Mouse (Mus musculus): Measurements from ENCODE around the gene Nhsl1.

Gene Nhsl1

DNA sequence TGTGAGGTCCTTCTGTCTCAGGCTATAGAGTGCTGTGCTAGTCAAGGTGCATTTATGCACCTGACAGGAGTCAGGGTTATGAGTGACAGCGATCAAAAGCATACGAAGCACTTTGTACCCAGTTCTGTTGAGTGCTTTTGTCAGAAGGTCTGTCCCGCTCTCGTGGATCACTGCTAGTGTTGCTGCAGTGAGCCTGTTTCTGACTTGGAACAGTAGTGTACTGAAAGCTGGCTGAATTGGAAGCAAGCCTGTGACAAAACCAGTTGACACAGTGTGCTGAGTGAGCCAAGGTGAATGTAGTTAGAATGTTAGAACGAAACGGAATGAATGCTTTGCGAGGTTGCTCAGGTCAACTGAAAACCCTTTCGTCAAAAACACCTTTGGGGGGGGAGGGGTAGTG is 82.2 kb downstream of the Nhsl1 start:
- DNase-seq (ENCODE audit: low read depth, low spot score): no peak

DNA sequence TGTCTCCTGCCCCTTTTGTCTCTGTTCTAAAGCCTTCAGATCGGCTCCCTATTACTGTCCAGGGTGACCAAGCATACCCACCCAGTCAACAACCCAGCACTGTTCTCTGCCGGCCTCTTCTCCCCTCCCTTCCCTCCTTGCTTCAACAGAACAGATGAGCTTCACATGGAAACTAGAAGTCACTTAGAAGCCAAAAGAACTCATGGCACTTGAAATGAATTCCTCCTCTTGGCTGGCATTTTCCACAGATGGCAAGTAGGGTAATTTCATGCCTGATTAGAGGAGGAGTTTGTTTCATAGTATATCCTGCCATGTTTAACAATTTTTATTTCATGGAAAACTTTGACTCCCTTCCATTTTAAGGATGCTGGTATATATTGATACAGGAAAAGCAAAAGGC is 85.2 kb downstream of the Nhsl1 start:
- no peak for DNase-seq (ENCODE audit: low read depth, low spot score)

DNA sequence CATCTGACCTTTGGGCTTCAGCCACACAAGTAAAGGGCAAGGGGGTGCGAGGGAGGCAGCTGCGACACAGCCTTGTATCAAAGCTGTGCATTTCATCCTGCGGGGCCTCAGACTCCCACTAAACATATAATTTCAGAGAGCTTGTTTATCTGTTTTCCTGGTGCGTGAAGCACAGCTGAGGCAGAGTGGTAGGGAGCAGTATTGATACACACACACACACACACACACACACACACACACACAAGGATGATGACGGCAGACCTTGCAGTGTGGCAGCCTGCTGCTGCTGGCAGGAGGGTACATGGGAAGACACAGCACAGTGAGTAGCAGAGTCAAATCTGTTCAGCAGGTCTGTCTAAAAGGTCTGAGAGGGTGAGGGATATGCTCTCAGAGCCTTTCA is 85.9 kb downstream of the Nhsl1 start:
- no peak for DNase-seq (ENCODE audit: low read depth, low spot score)

- DNase-seq (ENCODE audit: low read depth, low spot score): peak; percentile 90
These were observed 88.5 kb downstream of the Nhsl1 start for GRCm38 (mm10) chr10:18407062-18407830.

DNA sequence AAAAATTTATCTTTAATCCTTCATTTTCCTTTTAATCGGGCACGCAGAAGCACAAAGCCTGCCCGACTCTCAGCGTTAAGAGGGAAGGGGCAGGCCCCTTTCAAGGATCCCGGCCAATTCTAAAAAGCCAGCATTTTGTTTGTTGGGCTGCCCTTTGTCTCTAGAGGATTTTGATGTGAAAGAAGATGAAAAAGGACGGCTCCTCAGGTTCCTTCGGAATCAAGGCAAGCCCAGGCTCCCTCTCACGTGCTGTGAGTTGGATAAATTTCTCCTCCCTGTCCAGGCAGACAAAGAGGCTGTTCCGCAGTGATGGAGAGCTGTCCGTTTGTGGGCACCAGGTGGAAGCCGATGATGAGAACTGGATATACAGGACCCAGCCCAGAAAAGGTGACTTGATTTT is 89.3 kb downstream of the Nhsl1 start:
- DNase-seq (ENCODE audit: low read depth, low spot score): no peak

- DNase-seq (ENCODE audit: low read depth, low spot score): no peak
These were observed 89.8 kb downstream of the Nhsl1 start for GRCm38 (mm10) chr10:18408635-18409034.

DNA sequence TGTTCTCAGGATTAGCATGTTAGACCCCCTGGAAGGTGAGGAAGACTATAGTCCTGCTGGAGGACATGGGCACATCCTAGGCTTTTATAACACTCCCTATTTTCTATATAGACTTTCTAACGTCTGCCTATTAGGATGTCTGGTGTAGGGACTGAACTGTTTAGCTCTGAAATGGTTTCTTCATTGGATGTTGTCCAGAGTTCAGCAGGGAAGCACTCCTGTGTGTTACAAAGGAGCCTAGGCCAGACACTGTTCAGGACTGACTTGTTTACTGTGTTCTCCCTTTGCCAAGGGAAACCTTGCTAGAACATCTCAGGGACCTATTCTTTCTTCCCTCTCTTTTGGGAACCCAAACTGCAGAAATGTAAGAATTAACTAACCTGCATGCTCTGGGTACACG is 90.3 kb downstream of the Nhsl1 start:
- DNase-seq (ENCODE audit: low read depth, low spot score): no peak

DNA sequence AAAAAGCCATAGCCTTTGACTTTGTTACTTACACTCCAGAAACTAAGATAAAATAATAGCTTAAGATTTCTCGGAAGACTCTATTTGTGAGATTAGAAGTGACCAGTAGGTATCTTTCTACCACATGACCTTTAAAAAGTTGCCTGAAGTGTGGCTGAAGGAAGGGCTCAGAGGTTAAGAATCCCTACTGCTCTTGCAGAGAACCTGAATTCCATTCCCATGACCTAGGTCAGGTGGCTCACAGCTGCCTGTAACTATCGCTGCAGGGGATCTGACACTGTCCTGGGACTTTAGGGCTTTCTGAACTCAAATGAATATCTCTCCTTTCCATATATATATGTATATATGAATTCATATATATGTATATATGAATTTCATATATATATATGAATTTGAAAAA is 92.5 kb downstream of the Nhsl1 start:
- no peak for DNase-seq (ENCODE audit: low read depth, low spot score)

DNA sequence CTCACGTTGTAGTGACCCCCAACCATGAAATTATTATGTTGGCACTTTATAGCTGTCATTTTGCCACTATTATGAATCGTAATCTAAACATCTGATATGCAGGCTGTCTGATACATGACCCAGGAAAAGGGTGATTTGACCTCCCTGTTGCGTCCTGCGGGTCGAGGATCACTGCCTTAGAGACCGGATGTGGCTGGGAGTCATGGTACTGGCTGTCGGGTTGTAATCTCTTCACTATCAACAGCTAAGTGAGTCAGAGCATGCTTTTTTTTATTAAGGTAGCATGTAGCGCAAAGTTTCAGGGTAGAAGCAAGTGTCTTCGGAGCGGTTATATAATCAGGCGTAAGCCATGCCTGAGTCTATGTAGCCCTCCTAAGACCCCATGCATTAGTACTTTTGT is 97.2 kb downstream of the Nhsl1 start:
- DNase-seq (ENCODE audit: low read depth, low spot score): no peak

DNA sequence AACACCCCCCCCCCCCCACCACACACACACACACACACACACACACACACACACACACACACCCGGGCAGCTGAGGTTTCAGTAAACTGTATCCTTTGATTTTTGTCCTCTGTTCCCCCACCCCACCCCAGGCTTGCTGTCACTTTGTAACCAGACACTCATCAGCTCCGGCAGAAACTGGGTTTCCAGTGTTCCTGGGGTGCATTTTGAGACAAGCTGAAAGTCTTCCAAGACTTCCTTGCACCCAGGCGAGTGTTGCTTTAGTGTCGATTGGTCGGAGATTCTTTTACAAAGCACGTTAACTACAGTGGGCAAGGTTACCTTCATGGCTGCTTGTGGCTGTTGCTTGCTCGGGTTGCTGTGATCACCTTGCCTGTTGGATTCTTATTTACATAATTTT is 99.4 kb downstream of the Nhsl1 start:
- DNase-seq (ENCODE audit: low read depth, low spot score): peak; percentile 78

DNA sequence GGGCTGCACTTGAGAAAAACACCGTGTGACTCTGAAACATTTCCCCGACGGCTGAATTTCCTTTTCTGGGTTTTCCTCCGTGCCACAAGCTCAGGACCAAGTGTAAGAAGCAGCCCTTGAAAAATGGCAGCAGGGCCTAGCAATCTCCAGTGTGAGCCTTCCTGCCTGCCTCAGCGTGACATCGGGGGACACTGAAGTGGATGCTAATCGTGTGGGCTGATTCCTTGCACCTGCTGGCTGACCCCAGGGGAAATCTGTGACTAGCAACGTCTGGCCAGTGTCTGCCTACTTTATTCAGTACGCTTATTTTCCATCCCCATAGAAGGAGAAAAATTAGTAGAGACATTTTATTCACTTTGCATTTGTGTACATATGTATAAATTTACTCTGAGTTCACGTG is 100.7 kb downstream of the Nhsl1 start:
- no peak for DNase-seq (ENCODE audit: low read depth, low spot score)

DNA sequence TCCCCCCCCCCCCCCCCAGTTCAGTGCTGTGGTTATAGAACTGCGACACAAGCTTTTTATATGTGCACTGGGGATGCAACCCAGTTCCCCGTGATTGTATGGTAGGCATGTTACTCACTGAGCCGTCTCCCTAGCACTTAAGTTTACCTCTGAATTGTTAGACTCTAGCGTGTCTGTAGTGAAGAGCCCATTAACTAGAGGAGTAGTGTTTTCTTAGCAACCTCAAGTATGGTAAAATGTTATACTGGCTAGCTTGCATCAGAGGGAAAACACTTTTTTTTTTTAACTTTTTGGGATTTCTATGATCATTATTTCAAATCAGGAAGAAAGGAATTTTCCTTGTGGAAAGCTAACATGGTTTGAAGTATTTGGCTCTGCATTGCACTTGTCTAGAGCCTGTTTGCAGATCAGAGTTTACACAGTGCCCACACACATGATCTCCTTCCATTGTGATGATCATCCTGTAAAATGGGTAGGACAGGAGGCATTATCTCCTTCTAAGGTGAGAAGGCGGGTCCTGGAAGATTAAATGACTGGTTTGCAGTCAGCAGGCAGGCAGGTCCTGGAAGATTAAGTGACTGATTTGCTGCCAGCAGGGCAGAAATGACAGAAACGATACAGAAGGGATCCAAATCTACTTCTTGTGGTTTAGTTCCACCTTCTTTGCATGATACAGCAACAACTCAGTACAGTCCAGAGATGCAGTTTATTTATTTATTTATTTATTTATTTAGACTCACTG is 101.6 kb downstream of the Nhsl1 start:
- peak; percentile 59 for DNase-seq (ENCODE audit: low read depth, low spot score)

DNA sequence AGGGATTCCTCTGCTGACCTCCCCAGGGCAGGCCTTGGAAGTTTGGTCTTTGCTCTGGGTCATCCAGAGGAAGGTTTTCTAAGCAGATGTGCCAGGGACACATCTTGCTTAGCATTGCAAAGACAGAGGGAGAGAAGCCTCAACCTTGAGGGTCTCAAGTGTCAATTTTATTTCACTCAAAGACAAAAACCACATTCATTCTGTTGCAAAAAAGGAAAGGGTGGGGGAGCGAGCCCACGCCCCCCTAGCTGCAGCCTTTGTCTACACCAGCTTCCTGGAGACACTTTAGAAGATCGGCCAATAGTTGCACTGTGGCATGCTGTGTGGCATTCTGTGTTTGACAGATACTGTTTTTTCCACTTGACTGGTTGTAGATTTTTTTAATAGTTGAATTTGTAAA is 104.2 kb downstream of the Nhsl1 start:
- peak; percentile 89 for DNase-seq (ENCODE audit: low read depth, low spot score)

- no peak for DNase-seq (ENCODE audit: low read depth, low spot score)
These were observed 104.8 kb downstream of the Nhsl1 start for GRCm38 (mm10) chr10:18423557-18423956.

DNA sequence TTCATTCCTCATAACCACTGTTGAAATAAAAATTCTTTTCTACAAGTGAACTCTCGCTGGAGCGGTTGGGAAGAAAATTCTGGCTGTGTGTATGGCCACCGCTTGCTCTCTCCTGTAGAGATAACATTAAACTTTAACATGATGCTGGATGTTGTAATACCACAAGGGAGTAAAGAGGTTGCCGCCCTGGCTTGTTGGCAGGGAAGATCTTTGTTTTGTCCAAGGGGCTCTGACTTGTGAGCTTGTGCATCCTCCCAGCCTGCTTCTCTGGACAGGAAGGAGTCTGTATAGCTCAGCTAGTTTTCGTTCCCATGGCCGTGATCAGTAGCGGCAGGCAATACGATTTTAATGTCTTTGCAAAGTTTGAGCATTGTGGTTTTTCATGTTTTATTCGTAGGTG is 109.1 kb downstream of the Nhsl1 start:
- no peak for DNase-seq (ENCODE audit: low read depth, low spot score)

DNA sequence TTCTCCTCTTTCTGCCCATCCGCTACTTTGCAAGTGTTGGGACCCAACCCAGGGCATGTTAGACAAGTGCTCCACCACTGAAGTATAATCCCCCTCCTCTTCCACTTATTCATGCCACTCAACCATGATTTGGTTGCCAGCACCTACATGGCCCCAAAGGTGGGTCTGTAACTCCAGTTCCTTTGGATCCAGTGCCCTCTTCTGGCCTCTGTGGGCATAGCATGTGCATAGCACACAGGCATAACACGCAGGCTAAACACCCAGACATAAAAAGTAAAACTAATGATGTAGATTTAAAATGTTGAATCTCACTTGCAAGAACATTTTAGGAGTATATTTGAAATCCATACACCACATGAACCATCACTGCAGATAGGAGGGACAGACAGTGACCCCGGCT is 110.7 kb downstream of the Nhsl1 start:
- DNase-seq (ENCODE audit: low read depth, low spot score): peak; percentile 58

DNA sequence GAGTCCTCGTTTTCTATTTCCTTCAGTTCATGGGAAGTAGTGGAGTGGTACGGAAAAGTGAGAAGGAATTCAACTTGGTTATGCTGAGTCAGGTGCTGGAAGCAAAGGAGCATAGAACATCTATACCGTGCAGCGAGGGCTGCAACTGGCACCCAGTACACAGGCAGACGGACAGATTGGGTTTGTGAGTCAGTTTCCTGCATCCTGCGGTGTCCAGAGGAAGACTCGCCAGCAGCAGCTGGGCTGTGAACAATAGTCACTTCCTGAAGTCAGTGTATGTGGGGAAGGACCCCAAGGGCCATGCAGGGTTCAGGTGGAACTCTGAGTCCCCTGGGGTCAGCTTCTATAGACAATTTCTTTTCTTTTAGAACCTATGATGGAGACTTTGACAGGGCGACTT is 111.4 kb downstream of the Nhsl1 start:
- DNase-seq (ENCODE audit: low read depth, low spot score): no peak

DNA sequence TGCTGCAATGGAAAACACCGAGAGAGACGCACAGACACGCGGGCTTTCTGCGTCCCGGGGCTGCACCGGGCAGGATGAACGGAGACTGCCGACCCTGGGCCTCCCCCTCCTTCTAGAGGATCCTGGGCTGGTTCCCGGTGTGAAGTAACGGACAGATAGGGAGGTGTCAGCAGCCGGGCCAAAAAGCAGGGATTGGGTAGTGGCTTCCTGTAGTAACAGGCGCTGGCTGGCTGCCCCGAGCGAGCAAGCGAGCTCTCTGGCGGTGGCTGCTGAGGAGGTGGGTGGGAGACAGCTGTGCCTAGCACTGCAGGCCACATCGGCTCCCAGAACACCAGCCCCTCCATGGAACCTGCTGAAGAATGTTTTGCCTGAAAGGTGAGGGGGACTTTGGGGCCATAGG is 112.2 kb downstream of the Nhsl1 start:
- peak; percentile 49 for DNase-seq (ENCODE audit: low read depth, low spot score)

DNA sequence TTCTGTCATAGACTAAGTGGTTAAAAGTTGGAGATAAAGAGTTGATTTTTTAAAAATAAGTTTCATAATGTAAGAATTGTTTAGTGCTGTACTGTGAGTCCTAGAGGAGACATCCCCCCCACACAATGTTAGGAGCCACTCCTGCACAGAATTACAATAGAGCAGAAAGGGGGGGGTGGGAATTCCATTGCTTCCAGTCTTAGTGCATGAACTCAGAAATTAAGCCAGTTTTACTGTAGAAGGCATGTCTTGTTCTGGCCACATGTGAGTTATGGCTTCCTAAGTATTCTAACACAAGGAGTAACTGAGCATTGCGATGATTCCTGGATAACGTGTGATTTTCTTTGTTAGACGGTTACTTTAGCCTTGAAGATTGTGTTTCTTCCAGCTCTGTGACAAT is 112.8 kb downstream of the Nhsl1 start:
- no peak for DNase-seq (ENCODE audit: low read depth, low spot score)

GRCm38 (mm10) chr10:18435454-18435853 is 116.7 kb downstream of the Nhsl1 start:
- DNase-seq (ENCODE audit: low read depth, low spot score): no peak

GRCm38 (mm10) chr10:18435938-18436337 is 117.2 kb downstream of the Nhsl1 start:
- DNase-seq (ENCODE audit: low read depth, low spot score): no peak

DNA sequence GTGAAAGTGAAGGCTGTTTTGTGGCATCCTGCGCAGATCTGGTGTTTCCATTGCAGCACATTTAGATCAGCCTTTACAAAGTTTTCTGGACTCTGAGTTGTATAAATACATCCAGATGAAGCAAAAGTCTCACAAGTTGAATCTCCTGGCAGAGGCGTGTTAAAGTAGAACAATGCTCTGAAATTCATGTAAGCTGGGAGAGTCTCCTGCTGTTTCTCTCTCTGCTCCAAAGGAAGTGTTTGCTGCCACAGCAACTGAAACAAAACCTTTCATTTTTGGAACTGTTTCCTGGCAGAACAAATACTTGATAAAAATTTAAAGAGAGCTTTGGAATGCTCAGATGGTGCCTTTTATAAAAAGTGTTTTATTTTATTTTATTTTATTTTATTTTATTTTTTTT is 118.8 kb downstream of the Nhsl1 start:
- no peak for DNase-seq (ENCODE audit: low read depth, low spot score)

- DNase-seq (ENCODE audit: low read depth, low spot score): peak; percentile 50
These were observed 127.0 kb downstream of the Nhsl1 start for GRCm38 (mm10) chr10:18445603-18446358.
